Mouse (Mus musculus) stomach, embryonic 15.5 days (tissue): ENCODE results near the gene Dmrtb1. TPM values are rescaled to one million over a fixed set of nuclear protein-coding genes. Genes with fewer than 3 reads are reported as not detected.

Experiments used
- ATAC-seq: fragments of 200-750 bp; cut with Nextera tagmentation; 2 replicates; pipeline ENCODE4 v1.8.0; 2017; ENCODE audit warnings: low read depth, moderate number of reproducible peaks, moderate TSS enrichment; ENCODE audit not compliant: insufficient read depth, low FRiP score
- H3K27ac ChIP-seq: fragments of 300-500 bp; sonication (generic); 2 replicates; pipeline ENCODE4 v1.5.1; 2015; ENCODE audit warnings: mild to moderate bottlenecking, inconsistent platforms
- H3K27me3 ChIP-seq: fragments of 300-500 bp; sonication (generic); replicated peaks from 2 replicates; pipeline ENCODE4 v1.6.1; 2015; ENCODE audit warnings: inconsistent platforms
- H3K36me3 ChIP-seq: fragments of 300-500 bp; sonication (generic); 2 replicates; pipeline ENCODE4 v1.6.1; 2015; ENCODE audit warnings: inconsistent platforms
- H3K4me1 ChIP-seq: fragments of 300-500 bp; sonication (generic); 2 replicates; pipeline ENCODE4 v1.6.1; 2015; ENCODE audit warnings: inconsistent platforms
- H3K4me2 ChIP-seq: fragments of 300-500 bp; sonication (generic); 2 replicates; pipeline ENCODE4 v1.6.1; 2015; ENCODE audit warnings: mild to moderate bottlenecking, inconsistent platforms
- H3K4me3 ChIP-seq: fragments of 300-500 bp; sonication (generic); replicated peaks from 2 replicates; pipeline ENCODE4 v1.5.1; 2015; ENCODE audit warnings: inconsistent platforms
- H3K9ac ChIP-seq: fragments of 300-500 bp; sonication (generic); 2 replicates; pipeline ENCODE4 v1.6.1; 2015; ENCODE audit warnings: inconsistent platforms
- H3K9me3 ChIP-seq: fragments of 300-500 bp; sonication (generic); 2 replicates; pipeline ENCODE4 v1.6.1; 2016; ENCODE audit warnings: inconsistent platforms
- WGBS: fragments of 180-500 bp; shearing (Covaris S2); methylation state at CpG from one replicate; pipeline ENCODE4 v1.1.7; 2015; 5-methylcytosine and 5-hydroxymethylcytosine counted together
- microRNA-seq: library from miRNA; unstranded; fragments of <30 nt; microRNA quantifications from one replicate; pipeline ENCODE4, GENCODE M21; 2016
- polyA plus RNA-seq: library from polyadenylated mRNA; unstranded; fragments of >200 nt; fragmentation: Nextera tagmentation; extraction: Ambion mirVana; gene quantifications from 2 replicates; pipeline ENCODE4 v1.2.1, GENCODE M21; 2015

Gene Dmrtb1
- polyA plus RNA-seq, 1 experiment from 2014 or later = 0.10 TPM

- Histone ChIP-seq H3K4me1 (no peaks in the 10 kb centered on the region), H3K9me3 (no peaks in the 10 kb centered on the region), H3K27ac (no peak overlapping the region), H3K4me3 (no peak overlapping the region), H3K9ac (no peak overlapping the region), H3K27me3 (no peaks in the 10 kb centered on the region), H3K4me2 (no peak overlapping the region), H3K36me3 (no peaks in the 10 kb centered on the region)
- ATAC-seq = no peak
- WGBS = 73% methylated on average over 6 of the region's 6 CpGs
These were observed 47.9 kb downstream of the Dmrtb1 start for GRCm38 (mm10) chr4:107636099-107636498.

- Histone ChIP-seq H3K4me2 (no peak overlapping the region), H3K9ac (no peak overlapping the region), H3K27me3 (no peaks in the 10 kb centered on the region), H3K4me3 (no peak overlapping the region), H3K4me1 (no peaks in the 10 kb centered on the region), H3K9me3 (no peaks in the 10 kb centered on the region), H3K36me3 (no peaks in the 10 kb centered on the region), H3K27ac (no peak overlapping the region)
- 63% methylated on average over 6 of the region's 6 CpGs for WGBS
- ATAC-seq = no peak
These were observed 49.4 kb downstream of the Dmrtb1 start for GRCm38 (mm10) chr4:107634631-107635030.

GRCm38 (mm10) chr4:107628921-107629411 is 55.1 kb downstream of the Dmrtb1 start:
- H3K9me3 ChIP-seq = no peaks in the 10 kb centered on the region
- H3K27ac ChIP-seq = no peak overlapping the region
- H3K36me3 ChIP-seq = no peaks in the 10 kb centered on the region
- H3K4me3 ChIP-seq = no peak overlapping the region
- 63% methylated on average over 17 of the region's 17 CpGs for WGBS
- ATAC-seq = no peak
- H3K4me2 ChIP-seq = no peak overlapping the region
- no peak overlapping the region for H3K9ac ChIP-seq
- no peaks in the 10 kb centered on the region for H3K27me3 ChIP-seq
- H3K4me1 ChIP-seq = no peaks in the 10 kb centered on the region

- Histone ChIP-seq H3K27me3 (no peaks in the 10 kb centered on the region), H3K4me3 (no peak overlapping the region), H3K36me3 (no peaks in the 10 kb centered on the region), H3K4me2 (no peak overlapping the region), H3K4me1 (no peaks in the 10 kb centered on the region), H3K27ac (no peak overlapping the region), H3K9me3 (no peaks in the 10 kb centered on the region), H3K9ac (no peak overlapping the region)
- ATAC-seq = no peak
- 72% methylated on average over 4 of the region's 4 CpGs for WGBS
These were observed 55.8 kb downstream of the Dmrtb1 start for GRCm38 (mm10) chr4:107628226-107628625.

Small RNA genes within 50 kb of the gene (microRNA-seq; reads per million reads assigned to microRNA genes)
- gene Gm25123 = not detected

Other genes starting within 250 kb of the Dmrtb1 start
- gene Glis1, start 249.6 kb downstream of the Dmrtb1 start, polyA plus RNA-seq = 0.49 and 1.1 TPM in 2 replicates
- 3.1 and 3.6 TPM in 2 replicates for gene Lrp8, start 118.0 kb upstream of the Dmrtb1 start, polyA plus RNA-seq
- gene Magoh, start 195.5 kb upstream of the Dmrtb1 start, polyA plus RNA-seq = 181 and 193 TPM in 2 replicates
- gene 0610037L13Rik, start 205.6 kb upstream of the Dmrtb1 start, polyA plus RNA-seq = 115 and 118 TPM in 2 replicates
- 58.7 and 62.0 TPM in 2 replicates for gene Cpt2, start 239.4 kb upstream of the Dmrtb1 start, polyA plus RNA-seq